Mouse (Mus musculus): ENCODE results near the gene Sparc. TPM values are rescaled to one million over a fixed set of nuclear protein-coding genes. Genes with fewer than 3 reads are reported as not detected.
A peak's percentile ranks its signal among the peaks of the same experiment; 100 is the strongest.

Sparc gene
- total RNA-seq, 4 experiments from 2014 or later = 1,201 to 2,025 (median 1,729) TPM

DNA sequence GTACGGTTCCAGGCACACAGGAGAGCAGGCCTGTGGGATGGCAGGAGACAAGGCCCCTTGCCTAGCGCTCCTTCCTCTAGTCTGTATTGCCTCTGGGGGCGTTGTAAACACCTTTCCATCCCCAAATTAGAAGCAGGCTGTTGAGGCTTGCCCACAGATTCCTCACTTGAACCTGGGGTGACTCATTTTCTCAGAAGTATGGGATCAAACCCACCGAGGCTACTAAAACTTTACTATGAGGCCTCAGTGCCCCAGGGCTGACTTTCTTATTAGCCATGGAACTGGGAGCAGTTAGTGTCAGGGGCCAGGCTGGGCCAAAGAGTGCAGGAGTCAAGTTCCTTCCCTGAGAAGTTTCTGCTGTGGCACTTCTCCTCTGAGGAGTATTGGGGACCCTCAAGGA is 57.7 kb downstream of the Sparc start:
- no peak for DNase-seq

DNA sequence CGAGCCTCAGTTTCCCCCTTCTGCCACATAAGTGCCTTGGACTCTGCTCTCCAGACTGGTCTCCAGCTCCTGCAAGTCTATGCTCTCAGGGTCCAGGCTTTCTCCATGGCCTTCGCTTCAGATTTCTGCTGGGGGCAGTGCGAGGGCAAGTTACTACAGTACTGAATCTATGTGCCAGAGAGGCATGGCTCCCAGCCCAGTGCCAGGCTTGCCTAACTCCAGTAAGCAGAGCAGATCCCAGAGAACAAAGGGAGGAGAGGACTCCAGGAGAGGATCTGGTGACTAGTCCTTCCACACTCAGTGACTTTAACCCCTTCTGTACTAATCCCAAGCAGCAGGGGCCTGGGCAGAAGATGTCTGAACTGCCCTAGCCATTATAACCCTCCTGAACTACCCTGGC is 58.3 kb downstream of the Sparc start:
- DNase-seq = peak; percentile 26

DNA sequence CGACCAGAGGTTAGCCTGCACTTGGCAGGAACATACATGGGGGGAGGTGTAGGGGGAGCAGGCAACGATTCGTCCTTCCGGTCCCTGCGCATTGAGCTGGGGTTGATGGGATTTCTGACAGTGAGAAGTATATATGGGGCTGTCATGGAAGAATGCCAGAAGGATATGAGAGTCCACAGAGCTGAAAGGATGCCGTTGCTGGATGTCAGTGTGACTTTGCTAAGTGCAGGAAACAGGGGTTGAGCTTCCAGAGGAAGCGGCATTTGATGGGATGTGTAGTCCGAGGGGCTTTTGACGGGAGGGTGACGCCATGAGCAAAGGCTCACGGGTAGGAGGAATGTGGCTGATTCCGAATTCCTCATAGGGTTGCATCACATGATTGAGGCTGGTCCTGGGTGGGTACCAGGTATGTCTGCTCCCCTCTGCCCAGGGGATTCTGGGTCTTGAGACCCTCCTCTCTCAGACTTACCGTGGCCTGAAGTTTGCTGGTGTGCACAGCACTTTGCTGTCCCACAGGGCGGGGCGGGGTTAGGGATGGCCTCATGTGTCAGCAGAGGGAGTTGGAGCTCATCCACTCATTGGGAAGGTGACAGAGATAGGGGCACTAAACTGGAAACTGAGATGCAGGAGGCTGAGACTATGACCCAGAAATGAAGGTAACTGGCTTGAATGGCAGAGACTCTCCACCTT is 64.7 kb downstream of the Sparc start:
- no peak for DNase-seq

DNA sequence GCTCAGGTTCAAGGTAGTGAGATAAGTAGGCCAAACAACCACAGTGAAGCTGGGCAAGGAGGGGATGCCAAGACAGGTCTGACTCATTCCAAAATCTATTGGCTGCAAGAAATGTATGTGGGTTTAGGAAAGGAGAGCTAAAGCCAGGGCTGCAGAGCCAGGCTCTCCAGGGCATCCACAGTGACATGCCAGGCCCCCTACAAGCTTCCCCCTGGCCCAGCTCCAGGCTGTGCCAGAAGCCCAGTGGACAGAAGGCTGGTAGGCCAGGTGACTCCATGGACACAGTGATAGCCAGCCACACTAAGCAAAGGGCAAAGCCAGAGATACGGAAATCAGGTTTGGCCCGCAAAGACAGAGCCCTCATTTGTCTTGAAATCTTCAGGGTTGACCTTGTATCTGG is 66.1 kb downstream of the Sparc start:
- DNase-seq = no peak

Other genes with a start within 250 kb of the Sparc start
- gene Slc36a2, start 238.1 kb downstream of the Sparc start, total RNA-seq (2022) = 10 to 100 TPM; 11.2 to 54.4 (median 43.2) TPM
- 10 to 100 TPM; 24.4 to 27.7 (median 24.6) TPM for gene Slc36a1, start 218.8 kb downstream of the Sparc start, total RNA-seq (2022)
- under 1 TPM; 0.03 to 0.08 (median 0.06) TPM for gene Fat2, start 86.6 kb downstream of the Sparc start, total RNA-seq (2022)
- 100 to 1,000 TPM; 171 to 396 (median 303) TPM for gene Atox1, start 38.1 kb upstream of the Sparc start, total RNA-seq (2022)
- 10 to 100 TPM; 49.8 to 58.6 (median 57.0) TPM for gene G3bp1, start 46.5 kb upstream of the Sparc start, total RNA-seq (2022)
- not detected for gene Glra1, start 185.0 kb upstream of the Sparc start, total RNA-seq (2022)